ENCODE assay signal across 16 mouse cellular contexts in the genomic region with DNA sequence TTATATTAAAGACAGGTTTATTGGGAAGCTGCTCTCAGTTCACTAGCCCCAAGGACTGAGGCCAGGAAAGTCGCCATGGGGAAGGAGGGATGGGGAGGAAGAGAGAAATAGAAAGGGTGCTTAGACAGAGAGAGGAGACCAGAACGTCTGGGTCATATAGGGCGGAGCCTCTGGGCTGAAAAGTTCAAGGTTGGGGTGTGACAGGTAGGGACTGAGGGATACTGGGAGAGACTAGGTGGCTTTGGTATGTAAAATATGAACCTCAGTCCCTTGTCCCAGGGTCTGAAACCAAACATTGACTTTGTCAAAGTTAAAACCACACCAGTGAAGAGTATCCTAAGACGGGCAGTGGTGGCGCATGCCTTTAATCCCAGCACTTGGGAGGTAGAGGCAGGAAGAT.
"Had no signal": no experiment of that assay in that cellular context is flagged by ENCODE, and none has a peak within 500 bp of the region (broad histone marks: within the 10 kb centered on the region; RNA-seq: fewer than 3 reads in every experiment).

No protein-coding gene starts in this region.

- H3K4me2 ChIP-seq: kidney, embryonic 15.5 days; limb, embryonic 12.5 days; limb, embryonic 15.5 days; liver, embryonic 11.5 days; lung, embryonic 14.5 days; midbrain, embryonic 13.5 days had no signal

- H3K27me3 ChIP-seq: kidney, embryonic 15.5 days; limb, embryonic 12.5 days; limb, embryonic 15.5 days; midbrain, embryonic 13.5 days had no signal

- H3K36me3 ChIP-seq: limb, embryonic 15.5 days had no signal

- DNase-seq: kidney, postnatal 10 days; kidney, postnatal 4 days; left cerebral cortex, postnatal 4 days; liver, postnatal 0 days; lung, embryonic 14.5 days; thymus, adult 2 months; thymus, postnatal 14 days; thymus, postnatal 4 days had no signal

- H3K27ac ChIP-seq: kidney, embryonic 15.5 days; limb, embryonic 12.5 days; limb, embryonic 15.5 days; liver, embryonic 14.5 days; macrophage; midbrain, embryonic 13.5 days had no signal

- H3K9me3 ChIP-seq: kidney, embryonic 15.5 days; limb, embryonic 15.5 days; midbrain, embryonic 13.5 days had no signal

- H3K9ac ChIP-seq: kidney, embryonic 15.5 days; limb, embryonic 12.5 days; limb, embryonic 15.5 days; liver, embryonic 14.5 days; liver, postnatal 0 days; lung, embryonic 14.5 days; midbrain, embryonic 13.5 days had no signal

- H3K4me3 ChIP-seq: kidney, embryonic 15.5 days; limb, embryonic 12.5 days; limb, embryonic 15.5 days; midbrain, embryonic 13.5 days had no signal

- ATAC-seq: liver, postnatal 0 days; lung, postnatal 0 days; midbrain, embryonic 13.5 days had no signal
